Mouse (Mus musculus): Measurements from ENCODE around the gene Fgfr2.

DNA sequence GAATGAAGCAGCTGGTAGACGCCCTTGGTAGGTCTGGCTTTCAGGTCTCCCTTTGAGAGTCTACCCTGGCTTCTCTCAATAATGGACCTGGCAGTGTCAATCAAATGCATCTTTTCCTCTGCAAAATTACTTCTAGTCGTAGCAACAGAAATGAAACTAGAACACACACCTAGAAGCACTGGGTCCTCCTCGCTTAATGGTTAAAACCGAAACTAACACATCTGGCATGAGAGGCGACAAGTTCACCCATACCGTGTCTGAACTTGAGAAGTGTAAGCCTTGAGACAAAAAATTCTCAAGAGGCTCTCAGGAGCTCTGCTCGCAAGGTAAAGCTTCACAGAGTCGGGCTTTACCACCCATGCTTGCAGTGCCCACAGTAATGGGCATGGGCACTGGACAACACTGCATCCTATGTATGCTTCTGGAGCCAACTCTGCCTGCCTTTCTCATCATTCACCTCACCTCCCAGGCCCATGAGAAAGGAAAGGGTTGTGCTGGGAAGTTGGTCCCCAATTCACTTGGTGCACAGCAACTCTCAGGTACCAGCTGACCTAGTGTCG lies 2295.2 kb downstream of the Fgfr2 start:
- TF ChIP-seq CTCF (IDR thresholded peaks at IDR 0.05; ENCODE audit: borderline replicate concordance, extremely low read depth, insufficient read depth, insufficient read length) (no peak), POLR2A (IDR thresholded peaks at IDR 0.05; ENCODE audit: borderline replicate concordance, extremely low read depth, insufficient read depth, insufficient read length, poor library complexity, severe bottlenecking) (no peak)

All from brain, embryonic 14.5 days (tissue).